Mouse (Mus musculus) heart, embryonic 15.5 days (tissue): Measurements from ENCODE around the gene Ogfr. TPM values are rescaled to one million over a fixed set of nuclear protein-coding genes. Genes with fewer than 3 reads are reported as not detected.

Source experiments
- ATAC-seq: fragments of 200-750 bp; cut with Nextera tagmentation; replicated peaks from 2 replicates; pipeline ENCODE4 v1.8.0; 2017; ENCODE audit warnings: low read depth, moderate TSS enrichment; ENCODE audit not compliant: insufficient number of reproducible peaks, insufficient read depth, low FRiP score
- H3K27ac ChIP-seq: fragments of 300-500 bp; sonication (generic); 2 replicates; pipeline ENCODE4 v1.5.1; 2015; ENCODE audit warnings: mild to moderate bottlenecking, inconsistent platforms
- H3K27me3 ChIP-seq: fragments of 300-500 bp; sonication (generic); 2 replicates; pipeline ENCODE4 v1.6.1; 2015; ENCODE audit warnings: inconsistent platforms
- H3K36me3 ChIP-seq: fragments of 300-500 bp; sonication (generic); 2 replicates; pipeline ENCODE4 v1.6.1; 2015; ENCODE audit warnings: mild to moderate bottlenecking, inconsistent platforms
- H3K4me1 ChIP-seq: fragments of 300-500 bp; sonication (generic); replicated peaks from 2 replicates; pipeline ENCODE4 v1.6.1; 2015; ENCODE audit warnings: inconsistent platforms
- H3K4me2 ChIP-seq: fragments of 300-500 bp; sonication (generic); 2 replicates; pipeline ENCODE4 v1.6.1; 2015; ENCODE audit warnings: inconsistent platforms, mild to moderate bottlenecking, moderate library complexity
- H3K4me3 ChIP-seq: fragments of 300-500 bp; sonication (generic); 2 replicates; pipeline ENCODE4 v1.5.1; 2015; ENCODE audit warnings: mild to moderate bottlenecking, inconsistent platforms
- H3K9ac ChIP-seq: fragments of 300-500 bp; sonication (generic); 2 replicates; pipeline ENCODE4 v1.6.1; 2015; ENCODE audit warnings: mild to moderate bottlenecking, inconsistent platforms
- H3K9me3 ChIP-seq: fragments of 300-500 bp; sonication (generic); replicated peaks from 2 replicates; pipeline ENCODE4 v1.6.1; 2016; ENCODE audit warnings: inconsistent platforms
- WGBS: fragments of 180-500 bp; shearing (Covaris S2); methylation state at CpG from one replicate; pipeline ENCODE4 v1.1.7; 2015; ENCODE audit warnings: mixed read lengths; 5-methylcytosine and 5-hydroxymethylcytosine counted together
- polyA plus RNA-seq: library from polyadenylated mRNA; unstranded; fragments of >200 nt; fragmentation: Nextera tagmentation; extraction: Ambion mirVana; gene quantifications from 2 replicates; pipeline ENCODE4 v1.2.1, GENCODE M21; 2015

Gene Ogfr
- polyA plus RNA-seq, 1 experiment from 2014 or later: 42.6 TPM

GRCm38 (mm10) chr2:180566240-180566913 is 22.7 kb upstream of the Ogfr start:
- no peak for ATAC-seq
- Histone ChIP-seq H3K4me3 (no peak overlapping the region), H3K27ac (no peak overlapping the region), H3K4me2 (no peak overlapping the region), H3K4me1 (peaks cover 14% of the 10 kb centered on the region), H3K27me3 (peaks cover 11% of the 10 kb centered on the region; the same call in 1 of the 2 replicates), H3K9ac (no peak overlapping the region), H3K36me3 (no peaks in the 10 kb centered on the region), H3K9me3 (no peaks in the 10 kb centered on the region)
- 34% methylated on average over 13 of the region's 13 CpGs for WGBS

- 11% methylated on average over 3 of the region's 3 CpGs for WGBS
- no peaks in the 10 kb centered on the region for H3K9me3 ChIP-seq
- H3K4me2 ChIP-seq: no peak overlapping the region
- peak overlapping the region; percentile 31; the same call in 1 of the 2 replicates for H3K27ac ChIP-seq
- no peaks in the 10 kb centered on the region for H3K36me3 ChIP-seq
- H3K27me3 ChIP-seq: peaks cover 11% of the 10 kb centered on the region; the same call in 1 of the 2 replicates
- no peak overlapping the region for H3K9ac ChIP-seq
- H3K4me1 ChIP-seq: peaks cover 14% of the 10 kb centered on the region
- H3K4me3 ChIP-seq: no peak overlapping the region
- peak; percentile 64; the same call in 1 of the 2 replicates for ATAC-seq
These were observed 19.9 kb upstream of the Ogfr start for GRCm38 (mm10) chr2:180569028-180569643.

- H3K4me2 ChIP-seq: no peak overlapping the region
- no peaks in the 10 kb centered on the region for H3K9me3 ChIP-seq
- WGBS: 43% methylated on average over 4 of the region's 4 CpGs
- no peak for ATAC-seq
- H3K4me3 ChIP-seq: no peak overlapping the region
- no peaks in the 10 kb centered on the region; the same call in 1 of the 2 replicates for H3K4me1 ChIP-seq
- H3K36me3 ChIP-seq: no peaks in the 10 kb centered on the region
- no peak overlapping the region for H3K27ac ChIP-seq
- H3K27me3 ChIP-seq: peaks cover 8% of the 10 kb centered on the region; the same call in 1 of the 2 replicates
- no peak overlapping the region for H3K9ac ChIP-seq
These were observed 12.6 kb upstream of the Ogfr start for GRCm38 (mm10) chr2:180576482-180576881.

GRCm38 (mm10) chr2:180578686-180579085 is 10.4 kb upstream of the Ogfr start:
- WGBS: 5% methylated on average over 3 of the region's 3 CpGs

GRCm38 (mm10) chr2:180581002-180581401 is 8.0 kb upstream of the Ogfr start, which contains the start of gene Mrgbp:
TSS of gene Mrgbp (plus strand) at chr2:180581304.
- Histone ChIP-seq H3K9ac (no peak within 1 kb of the TSS), H3K36me3 (peaks cover 14% of the 10 kb centered on the region), H3K27me3 (peaks cover 8% of the 10 kb centered on the region; the same call in 1 of the 2 replicates), H3K4me3 (no peak within 1 kb of the TSS), H3K4me1 (peaks cover 18% of the 10 kb centered on the region), H3K4me2 (no peak within 1 kb of the TSS), H3K27ac (no peak within 1 kb of the TSS), H3K9me3 (no peaks in the 10 kb centered on the region)
- 66% methylated on average over 3 of the region's 3 CpGs for WGBS
- no peak for ATAC-seq

More at GRCm38 (mm10) chr2:180578686-180579085, 10.4 kb upstream of the Ogfr start:
- Histone ChIP-seq H3K9ac (no peak overlapping the region), H3K27ac (no peak overlapping the region), H3K36me3 (no peaks in the 10 kb centered on the region), H3K27me3 (peaks cover 8% of the 10 kb centered on the region; the same call in 1 of the 2 replicates), H3K4me2 (no peak overlapping the region), H3K4me1 (peaks cover 10% of the 10 kb centered on the region), H3K9me3 (no peaks in the 10 kb centered on the region), H3K4me3 (no peak overlapping the region)
- no peak for ATAC-seq

- ATAC-seq: peak; percentile 77
- WGBS: under 1% methylated on average over 55 of the region's 57 CpGs
- no peaks in the 10 kb centered on the region for H3K9me3 ChIP-seq
These were observed 6.4 kb upstream of the Ogfr start for GRCm38 (mm10) chr2:180582481-180583153.

GRCm38 (mm10) chr2:180583154-180583507 is 5.9 kb upstream of the Ogfr start:
- Histone ChIP-seq H3K27ac (no peak overlapping the region), H3K36me3 (peaks cover 21% of the 10 kb centered on the region)
- WGBS: 24% methylated on average over 7 of the region's 7 CpGs

More at GRCm38 (mm10) chr2:180582481-180583153, 6.4 kb upstream of the Ogfr start:
- Histone ChIP-seq H3K4me2 (peak overlapping the region; percentile 81), H3K27me3 (peaks cover 8% of the 10 kb centered on the region; the same call in 1 of the 2 replicates), H3K4me1 (peaks cover 18% of the 10 kb centered on the region), H3K27ac (peak overlapping the region; percentile 75), H3K36me3 (peaks cover 21% of the 10 kb centered on the region), H3K4me3 (peak overlapping the region; percentile 80), H3K9ac (peak overlapping the region; percentile 90)

GRCm38 (mm10) chr2:180588736-180589122 is 316 bp upstream of the Ogfr start:
- H3K4me1 ChIP-seq: peaks cover 17% of the 10 kb centered on the region
- H3K36me3 ChIP-seq: peaks cover 49% of the 10 kb centered on the region
- WGBS: 45% methylated on average over 6 of the region's 6 CpGs
- peak overlapping the region; percentile 99 for H3K4me3 ChIP-seq
- ATAC-seq: peak; percentile 8; the same call in 1 of the 2 replicates
- H3K9me3 ChIP-seq: no peaks in the 10 kb centered on the region
- no peaks in the 10 kb centered on the region for H3K27me3 ChIP-seq
- peak overlapping the region; percentile 85 for H3K4me2 ChIP-seq
- H3K27ac ChIP-seq: peak overlapping the region; percentile 93
- peak overlapping the region; percentile 98 for H3K9ac ChIP-seq

More at GRCm38 (mm10) chr2:180583154-180583507, 5.9 kb upstream of the Ogfr start:
- H3K4me1 ChIP-seq: peaks cover 18% of the 10 kb centered on the region
- no peak; the same call in 1 of the 2 replicates for ATAC-seq
- H3K4me2 ChIP-seq: peak overlapping the region; percentile 81
- H3K27me3 ChIP-seq: peaks cover 8% of the 10 kb centered on the region; the same call in 1 of the 2 replicates
- peak overlapping the region; percentile 80 for H3K4me3 ChIP-seq
- peak overlapping the region; percentile 90 for H3K9ac ChIP-seq
- H3K9me3 ChIP-seq: no peaks in the 10 kb centered on the region

- H3K9ac ChIP-seq: peak within 1 kb of the TSS; percentile 44
- 41% methylated on average over 4 of the region's 4 CpGs for WGBS
- peaks cover 19% of the 10 kb centered on the region for H3K4me1 ChIP-seq
- peaks cover 48% of the 10 kb centered on the region for H3K27me3 ChIP-seq
- no peak within 1 kb of the TSS for H3K27ac ChIP-seq
- H3K4me2 ChIP-seq: peak within 1 kb of the TSS; percentile 66
- peaks cover 31% of the 10 kb centered on the region for H3K36me3 ChIP-seq
- no peak for ATAC-seq
- H3K9me3 ChIP-seq: no peaks in the 10 kb centered on the region
- peak within 1 kb of the TSS; percentile 39 for H3K4me3 ChIP-seq
These were observed 8.4 kb downstream of the Ogfr start, which contains the start of gene Col9a3 for GRCm38 (mm10) chr2:180597490-180597889. TSS of gene Col9a3 (plus strand) at chr2:180597790.

GRCm38 (mm10) chr2:180598157-180598705 is 9.2 kb downstream of the Ogfr start:
- peaks cover 23% of the 10 kb centered on the region for H3K36me3 ChIP-seq
- peaks cover 19% of the 10 kb centered on the region for H3K4me1 ChIP-seq
- H3K27me3 ChIP-seq: peaks cover 48% of the 10 kb centered on the region
- H3K4me3 ChIP-seq: peak overlapping the region; percentile 39
- no peak overlapping the region for H3K27ac ChIP-seq
- no peak for ATAC-seq
- peak overlapping the region; percentile 66 for H3K4me2 ChIP-seq
- H3K9ac ChIP-seq: peak overlapping the region; percentile 44
- 4% methylated on average over 37 of the region's 41 CpGs for WGBS
- H3K9me3 ChIP-seq: no peaks in the 10 kb centered on the region
